Mouse (Mus musculus): ENCODE data around the gene Cped1.
"Not testable (repeated sequence)": the region's sequence is repeated elsewhere in the genome, so short reads cannot be mapped to it uniquely, and the experiment has no call there.

Gene Cped1

DNA sequence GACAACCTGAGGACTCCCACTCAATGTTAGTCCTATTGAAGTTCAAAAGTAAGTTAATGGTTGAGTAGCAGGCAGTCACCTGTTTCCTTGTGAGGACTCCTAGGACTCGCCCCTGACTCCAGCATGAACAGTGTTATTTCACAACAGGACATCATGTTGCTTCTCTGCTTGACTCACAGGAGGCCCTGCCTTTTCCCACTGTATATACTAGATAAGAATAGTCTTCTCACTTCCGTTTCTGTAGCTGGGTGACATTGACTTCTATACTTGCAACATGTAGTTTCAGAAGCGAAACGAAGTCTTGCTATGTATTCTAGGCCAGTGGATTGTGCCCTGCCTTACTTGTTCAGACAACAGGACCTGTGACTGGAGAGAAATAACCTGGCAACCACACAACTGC is 236.4 kb downstream of the Cped1 start:
- no peak for DNase-seq (ENCODE audit: low read depth, low spot score)

DNA sequence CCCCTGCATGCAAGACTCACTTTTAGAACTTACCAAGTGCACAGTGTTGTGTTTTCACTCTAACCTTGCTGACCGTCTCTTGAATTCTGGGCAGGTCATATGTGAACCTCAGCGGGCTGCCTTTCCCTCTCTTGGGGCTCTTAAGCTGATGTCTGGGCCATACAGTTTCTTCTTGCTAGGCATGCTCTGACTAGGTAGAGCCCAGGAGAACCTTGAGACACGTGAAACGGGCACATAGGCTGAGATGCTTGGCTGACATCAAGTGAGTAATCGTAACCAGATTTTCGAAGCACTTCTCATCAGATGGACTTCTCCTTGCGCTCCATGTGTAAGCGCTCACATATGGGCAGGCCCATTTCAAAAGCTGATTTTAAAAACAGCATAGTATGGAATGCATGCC is 237.2 kb downstream of the Cped1 start:
- DNase-seq (ENCODE audit: low read depth, low spot score) = no peak

DNA sequence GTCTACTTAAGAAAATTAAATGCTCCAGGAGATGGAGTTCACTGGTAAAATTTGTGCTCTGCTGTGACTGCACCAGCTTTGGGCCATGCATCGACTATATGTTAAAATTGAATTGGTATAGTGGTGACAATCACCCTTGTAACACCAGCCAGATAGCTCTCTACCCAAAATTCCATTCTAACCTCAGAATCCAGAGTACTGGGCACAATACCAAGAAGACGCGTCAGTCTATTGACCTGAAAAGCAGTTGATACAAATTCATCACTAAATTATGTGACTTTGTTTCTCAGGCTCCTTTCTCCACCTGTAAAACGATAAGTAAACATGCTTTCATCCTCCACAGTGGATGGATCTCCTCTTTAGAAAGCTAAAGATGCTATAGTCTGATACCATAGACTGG is 238.6 kb downstream of the Cped1 start:
- DNase-seq (ENCODE audit: low read depth, low spot score) = no peak

DNA sequence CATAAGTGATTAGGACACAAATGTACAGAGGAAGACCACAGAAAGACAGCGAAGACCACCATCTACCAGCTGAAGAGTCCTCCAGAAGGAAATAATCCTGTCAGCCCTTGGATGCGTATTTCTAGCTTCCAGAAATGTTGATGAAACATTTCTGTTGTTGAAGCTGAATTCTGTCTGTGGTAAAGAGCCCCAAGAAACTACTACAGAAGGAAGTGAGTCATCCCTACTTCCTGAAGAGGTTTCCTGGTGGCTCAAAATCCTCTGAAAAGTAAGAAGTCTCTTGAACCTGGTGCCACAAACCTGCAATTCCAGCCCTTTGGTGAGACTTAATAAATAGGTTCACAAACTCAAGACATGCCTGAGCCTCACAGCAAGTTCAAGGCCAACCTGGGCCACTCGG is 245.5 kb downstream of the Cped1 start:
- DNase-seq (ENCODE audit: low read depth, low spot score) = no peak

DNA sequence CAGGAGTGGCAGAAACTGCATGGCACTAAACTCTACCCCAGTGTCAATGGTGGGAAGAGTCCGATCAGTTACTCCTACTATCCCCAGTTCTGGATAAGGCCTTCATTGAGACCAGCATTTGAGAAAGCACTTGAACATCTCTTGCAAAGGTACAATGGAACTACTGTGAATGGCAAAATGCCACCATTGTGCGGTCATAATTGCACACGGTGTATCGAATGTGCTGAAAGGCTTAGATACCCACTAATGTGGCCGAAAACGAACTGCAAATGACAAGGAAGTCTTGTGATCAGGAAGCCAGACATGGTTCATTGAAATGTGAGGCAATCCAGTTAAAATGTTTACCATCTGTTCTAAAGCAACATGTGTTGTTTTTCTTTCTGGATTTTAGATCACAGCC is 247.8 kb downstream of the Cped1 start:
- no peak for DNase-seq (ENCODE audit: low read depth, low spot score)

DNA sequence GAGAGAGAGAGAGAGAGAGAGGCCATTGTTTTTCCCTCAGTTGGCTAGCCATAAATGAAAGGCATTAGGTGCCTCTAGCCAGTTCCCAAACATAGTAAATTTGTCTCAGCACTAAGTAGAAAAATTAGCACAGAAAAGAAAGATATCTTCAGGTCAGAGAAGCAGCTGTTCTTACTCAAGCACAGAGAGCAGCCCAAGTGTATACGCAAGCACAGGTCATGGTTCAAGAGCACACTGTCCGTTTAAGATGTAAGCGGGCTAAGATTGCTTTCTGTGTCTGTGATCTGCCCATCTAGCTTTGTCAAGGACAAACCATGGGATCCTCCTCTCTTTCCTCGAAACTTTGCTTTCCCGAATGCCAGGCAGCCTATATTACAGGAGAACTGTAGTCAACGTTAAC is 249.4 kb downstream of the Cped1 start:
- no peak for DNase-seq (ENCODE audit: low read depth, low spot score)

DNA sequence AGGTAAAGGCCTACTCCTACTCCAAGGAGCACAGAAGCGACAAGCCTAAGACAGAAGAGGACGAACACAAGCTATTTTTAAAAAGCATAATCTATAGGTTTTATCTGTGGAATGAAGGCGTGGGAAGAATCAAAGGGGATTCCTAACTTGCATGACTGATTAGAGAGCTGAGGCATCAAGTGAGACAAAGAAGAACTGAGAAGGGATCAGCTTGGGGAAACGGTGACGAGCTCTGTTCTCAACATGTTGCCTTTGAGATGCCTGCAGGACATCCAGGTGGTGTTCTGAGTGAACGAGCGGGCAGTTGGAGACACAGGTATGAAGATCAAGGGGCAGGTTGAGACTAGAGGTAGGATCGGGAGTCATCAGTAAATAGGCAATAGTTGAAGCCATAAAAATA is 257.6 kb downstream of the Cped1 start:
- no peak for DNase-seq (ENCODE audit: low read depth, low spot score)

DNA sequence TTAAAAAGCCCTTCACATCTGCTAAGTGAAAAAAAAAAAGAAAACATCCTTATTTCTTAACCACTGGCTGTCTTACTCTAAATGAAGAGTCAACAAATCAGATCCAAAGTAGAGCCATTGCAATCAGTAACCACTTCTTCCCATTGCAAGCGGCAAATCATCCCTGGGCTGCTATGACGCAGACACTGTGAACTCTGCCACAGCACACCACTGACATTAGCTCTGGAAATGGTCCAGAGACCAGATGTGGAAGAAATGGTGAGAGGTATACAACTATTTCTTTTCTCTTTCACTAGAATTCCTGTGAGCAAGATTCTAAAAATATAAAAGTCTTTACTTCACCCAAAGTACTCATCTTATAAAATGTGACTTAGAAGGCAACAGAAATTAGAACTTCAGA is 261.0 kb downstream of the Cped1 start:
- no peak for DNase-seq (ENCODE audit: low read depth, low spot score)

DNA sequence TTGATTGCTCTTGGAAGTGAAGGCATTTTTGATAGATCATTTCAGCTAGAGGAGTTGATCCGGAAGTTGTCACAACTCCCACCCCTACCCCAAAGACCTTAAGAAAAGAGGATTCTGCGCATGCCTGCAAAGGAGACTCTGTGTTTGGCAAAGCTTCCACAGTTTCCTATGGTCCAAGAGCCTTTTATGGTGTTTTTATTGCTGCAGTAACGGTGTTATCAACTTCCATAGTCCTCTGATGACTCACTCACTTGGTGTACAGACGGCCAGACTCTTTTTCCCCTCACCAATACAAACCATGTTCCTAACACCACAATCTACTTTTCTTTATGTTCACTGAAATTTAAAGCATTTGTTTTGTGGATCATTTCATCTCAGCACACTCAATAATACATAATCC is 273.1 kb downstream of the Cped1 start:
- DNase-seq (ENCODE audit: low read depth, low spot score) = no peak

DNA sequence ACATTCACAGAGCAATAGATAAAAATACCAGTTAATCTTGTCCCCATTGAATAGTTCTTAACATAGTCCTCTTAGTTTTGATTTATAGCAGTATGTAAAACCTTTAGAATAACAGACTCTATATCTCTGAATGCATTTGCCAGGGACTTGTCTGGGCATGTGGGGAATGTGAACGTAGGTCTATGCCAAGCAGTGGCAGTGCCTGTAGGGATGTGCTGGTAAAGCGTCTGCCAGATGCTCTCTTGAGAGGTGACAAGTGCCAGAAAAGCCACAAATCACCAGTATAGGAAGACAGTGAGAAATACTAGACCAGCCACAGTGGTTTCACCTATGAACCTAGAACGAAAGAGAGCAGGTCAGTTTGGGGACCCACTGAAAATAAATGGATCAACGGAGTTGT is 276.8 kb downstream of the Cped1 start:
- DNase-seq (ENCODE audit: low read depth, low spot score) = no peak

DNA sequence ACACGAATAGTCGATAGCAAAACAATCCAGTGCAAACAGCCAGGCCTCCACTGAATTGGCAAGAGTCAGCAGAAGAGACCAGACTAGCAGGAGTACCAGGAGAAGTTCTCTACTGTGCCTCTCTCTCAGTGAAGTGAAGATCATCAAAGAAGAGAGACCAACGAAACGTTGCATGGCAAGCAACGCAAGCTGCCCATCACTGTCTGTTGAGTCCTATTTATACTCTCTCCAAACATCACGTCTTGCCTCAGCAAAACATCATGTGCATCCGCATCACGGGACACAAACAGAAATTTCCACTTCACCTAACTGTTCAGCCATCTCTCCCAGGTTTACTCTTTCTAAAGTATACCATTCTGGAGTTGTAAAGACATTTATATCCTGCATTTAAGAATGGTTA is 278.4 kb downstream of the Cped1 start:
- not testable (repeated sequence) for DNase-seq (ENCODE audit: low read depth, low spot score)

DNA sequence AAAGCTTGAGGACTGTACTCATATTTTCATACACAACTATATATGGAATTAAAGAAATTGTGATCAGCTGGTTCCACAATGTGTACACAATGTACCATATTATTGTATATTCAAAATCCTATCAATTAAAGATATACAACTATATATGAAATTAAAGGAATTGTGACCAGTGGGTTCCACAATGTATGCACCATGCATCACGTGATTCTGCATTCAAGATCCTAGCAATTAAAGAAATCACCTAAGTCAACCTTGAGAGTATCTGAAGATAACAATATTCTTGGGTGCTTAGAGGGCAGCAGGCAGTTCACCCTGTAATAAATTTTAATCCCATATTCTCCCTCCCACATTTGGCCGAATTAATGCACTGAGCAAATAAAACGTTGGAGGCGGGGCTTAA is 280.3 kb downstream of the Cped1 start:
- no peak for DNase-seq (ENCODE audit: low read depth, low spot score)

DNA sequence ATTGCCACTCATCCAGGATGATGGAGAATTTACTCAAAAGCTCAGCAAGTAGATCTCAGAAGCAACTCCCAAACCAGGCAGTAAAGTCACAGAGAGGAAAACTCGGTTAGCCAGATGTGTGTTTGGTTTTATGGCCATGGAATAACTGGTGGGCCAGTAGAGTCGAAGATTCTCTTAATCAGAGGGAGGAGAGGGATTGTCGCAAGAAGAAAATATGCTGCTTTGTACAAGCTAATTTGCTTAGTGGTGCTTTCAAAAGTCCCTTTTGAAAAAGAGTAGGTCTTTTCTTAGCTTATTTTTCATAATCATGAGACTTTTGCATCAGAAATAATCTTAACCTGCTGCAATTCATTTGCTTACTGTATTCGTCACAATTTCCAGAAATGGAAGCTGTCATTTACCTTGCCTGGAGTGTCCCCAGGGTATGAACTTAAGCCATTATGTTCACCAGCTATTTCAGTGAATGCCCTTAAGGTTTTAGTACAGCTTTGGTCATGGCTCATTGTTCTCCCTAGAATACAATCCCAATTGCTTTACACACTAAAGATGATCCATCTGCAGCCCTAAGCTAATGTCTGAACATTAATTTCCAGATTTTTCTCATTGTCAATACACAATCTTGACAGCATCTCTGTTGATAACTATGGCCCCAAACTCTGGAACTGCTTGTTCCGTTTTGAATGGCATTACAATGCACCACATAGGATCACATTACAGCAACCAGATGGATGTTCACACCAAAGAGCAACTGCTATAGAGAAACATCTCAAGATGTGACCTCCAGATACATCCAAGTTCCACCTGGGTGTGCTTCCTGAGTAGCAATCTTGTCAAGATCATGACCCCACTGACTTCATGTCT is 282.3 kb downstream of the Cped1 start:
- DNase-seq (ENCODE audit: low read depth, low spot score) = no peak

DNA sequence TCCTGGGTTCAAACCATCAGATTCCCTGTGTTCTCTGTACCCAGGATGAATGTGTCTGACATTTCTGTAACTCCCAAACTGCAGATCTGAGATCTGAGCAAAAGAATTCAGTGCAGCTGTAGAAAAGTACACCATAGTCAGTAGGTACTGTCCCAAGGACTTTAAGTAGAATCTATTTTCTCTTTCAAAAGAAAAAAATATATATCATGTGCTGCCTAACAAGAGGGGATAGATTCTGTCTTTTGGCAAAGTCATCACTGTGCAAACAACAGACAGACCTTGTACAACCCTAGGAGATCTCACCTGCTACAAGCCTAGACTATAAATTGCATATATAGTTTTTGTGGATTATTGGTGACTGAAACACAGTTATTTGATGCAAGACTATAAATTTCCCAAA is 283.0 kb downstream of the Cped1 start:
- no peak for DNase-seq (ENCODE audit: low read depth, low spot score)

DNA sequence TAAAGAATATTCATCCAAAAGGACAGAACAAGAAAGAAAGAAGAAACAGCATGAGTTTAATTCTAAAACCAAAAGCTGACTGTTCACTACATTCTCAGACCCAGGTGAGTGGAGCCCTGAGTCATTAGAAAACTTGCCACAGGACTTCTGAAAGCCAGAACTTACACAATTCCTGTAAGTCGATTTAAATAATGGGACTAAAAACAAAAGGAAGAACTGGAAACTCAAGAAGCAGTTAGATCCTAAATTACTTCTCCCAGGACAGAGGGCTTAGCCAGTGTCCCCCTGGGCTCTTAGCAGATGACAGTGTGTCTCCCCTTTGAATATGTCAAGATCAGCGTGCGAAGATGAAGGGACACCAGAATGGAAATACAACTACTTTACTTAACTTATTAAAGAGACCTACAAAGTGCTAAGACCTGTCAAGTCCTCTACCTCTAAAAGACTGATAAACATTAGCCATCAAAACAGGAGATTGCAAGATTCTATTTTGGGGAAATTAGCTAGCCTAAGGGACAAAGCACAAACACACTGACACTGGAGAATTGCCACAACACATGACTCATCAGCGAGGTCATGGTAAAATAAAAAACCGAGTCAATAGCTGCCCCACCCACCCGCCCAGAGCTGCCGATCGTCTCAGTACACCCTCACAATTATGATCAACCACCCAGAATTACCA is 284.3 kb downstream of the Cped1 start:
- no peak for DNase-seq (ENCODE audit: low read depth, low spot score)

DNA sequence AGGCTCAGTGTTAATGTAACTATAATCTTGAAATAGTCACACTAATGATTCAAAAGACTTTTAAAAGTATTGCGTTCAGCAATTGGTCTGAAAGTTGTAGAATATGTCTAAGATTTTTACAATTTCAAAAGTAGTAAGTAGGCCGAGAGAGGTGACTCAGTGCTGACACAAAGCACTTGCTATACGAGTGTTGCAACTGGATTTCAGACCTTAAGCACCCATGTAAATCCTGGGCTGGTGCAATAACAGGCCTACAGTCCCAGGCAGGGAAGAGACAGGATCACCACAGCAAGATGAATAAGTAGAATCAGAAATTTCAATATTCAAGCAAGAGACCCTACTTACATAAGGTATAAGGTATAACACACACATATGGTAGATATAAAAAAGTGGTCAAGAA is 292.2 kb downstream of the Cped1 start:
- DNase-seq (ENCODE audit: low read depth, low spot score) = no peak

DNA sequence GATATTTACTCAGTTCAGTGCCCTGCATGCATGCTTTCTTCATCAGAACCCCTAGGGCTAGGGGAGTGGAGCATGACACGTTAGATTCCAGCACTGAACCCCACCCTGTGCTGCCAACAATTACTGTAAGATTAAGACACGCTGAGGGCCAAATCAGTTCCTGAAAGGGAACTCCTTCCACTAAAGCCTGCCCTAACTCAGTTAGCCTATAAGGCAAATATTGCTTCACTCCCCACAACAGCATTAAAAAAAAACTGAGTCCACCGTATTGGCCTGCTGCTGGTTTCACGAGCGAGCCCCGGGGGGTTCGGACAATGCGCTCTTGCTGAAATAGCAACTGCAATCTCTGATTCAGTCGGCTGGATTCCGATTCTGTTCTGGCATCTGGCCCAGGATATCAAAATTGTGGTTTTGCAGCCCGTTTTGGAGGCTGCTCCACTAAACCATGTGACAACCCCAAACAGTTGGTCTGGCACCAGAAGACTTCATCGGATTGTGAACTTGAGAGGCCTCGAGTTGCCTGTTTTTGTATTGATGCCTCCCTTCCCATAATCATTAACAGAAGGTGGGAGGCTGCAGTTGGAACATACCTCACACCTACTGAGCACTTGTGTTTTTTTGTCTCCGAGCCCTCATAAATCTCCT is 294.6 kb downstream of the Cped1 start:
- DNase-seq (ENCODE audit: low read depth, low spot score) = no peak

DNA sequence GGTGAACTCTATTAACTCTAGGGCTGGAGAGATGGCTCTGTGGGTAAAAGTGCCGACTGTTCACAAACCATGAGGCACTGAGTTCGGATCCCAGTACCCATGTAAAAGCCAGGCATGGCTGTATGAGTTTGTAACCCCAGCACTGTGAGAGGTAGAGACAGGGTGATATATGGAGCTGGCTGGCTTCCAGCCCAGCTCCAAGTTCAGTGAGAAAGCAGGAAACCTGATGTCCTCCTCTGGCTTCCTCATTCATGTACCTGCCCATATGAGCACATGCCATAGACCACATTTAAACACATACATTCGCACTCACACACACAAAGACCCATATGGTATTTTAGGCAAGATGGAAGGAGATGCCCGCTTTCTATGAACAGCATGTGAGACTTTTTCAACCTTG is 296.7 kb downstream of the Cped1 start:
- DNase-seq (ENCODE audit: low read depth, low spot score) = no peak

DNA sequence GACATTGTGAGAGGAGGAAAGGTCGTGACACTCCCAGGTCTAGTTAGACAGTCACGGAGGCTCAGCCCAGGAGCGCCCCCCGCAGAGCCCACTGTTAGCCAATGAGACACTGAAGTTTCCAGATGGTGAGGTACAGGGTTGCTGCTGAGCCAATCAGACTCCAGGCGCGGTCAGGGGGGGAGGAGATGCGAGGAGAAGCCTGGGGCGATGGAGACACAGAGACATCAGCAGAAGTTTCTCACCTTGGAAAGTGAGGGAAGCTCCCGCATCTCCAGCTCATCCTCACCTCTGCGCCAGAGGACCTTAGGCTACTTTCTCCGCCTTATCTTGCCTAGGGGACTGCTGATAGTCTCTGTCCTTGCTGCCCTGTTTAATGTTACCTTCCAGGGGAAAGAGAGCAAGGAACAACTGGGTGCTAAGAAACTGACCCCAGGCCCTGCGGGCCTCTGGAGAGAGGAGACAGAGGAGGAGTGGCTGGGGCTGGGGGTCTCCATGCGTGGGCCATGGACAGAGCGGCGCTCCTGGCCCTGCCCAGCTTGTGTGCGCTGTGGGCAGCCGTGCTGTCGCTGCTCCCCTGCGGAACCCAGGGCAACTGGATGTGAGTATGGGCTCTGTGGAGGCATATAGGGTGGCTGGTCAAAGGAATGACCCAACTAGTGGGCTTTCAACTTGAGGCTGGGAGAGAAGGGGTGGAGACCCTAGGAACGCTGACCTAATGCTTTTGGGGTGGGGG is 302.5 kb downstream of the Cped1 start, which contains the start of gene Wnt16:
Wnt16 (plus strand) TSS at position 224 of the 733 bp plus-strand sequence.
- no peak for DNase-seq (ENCODE audit: low read depth, low spot score)

DNA sequence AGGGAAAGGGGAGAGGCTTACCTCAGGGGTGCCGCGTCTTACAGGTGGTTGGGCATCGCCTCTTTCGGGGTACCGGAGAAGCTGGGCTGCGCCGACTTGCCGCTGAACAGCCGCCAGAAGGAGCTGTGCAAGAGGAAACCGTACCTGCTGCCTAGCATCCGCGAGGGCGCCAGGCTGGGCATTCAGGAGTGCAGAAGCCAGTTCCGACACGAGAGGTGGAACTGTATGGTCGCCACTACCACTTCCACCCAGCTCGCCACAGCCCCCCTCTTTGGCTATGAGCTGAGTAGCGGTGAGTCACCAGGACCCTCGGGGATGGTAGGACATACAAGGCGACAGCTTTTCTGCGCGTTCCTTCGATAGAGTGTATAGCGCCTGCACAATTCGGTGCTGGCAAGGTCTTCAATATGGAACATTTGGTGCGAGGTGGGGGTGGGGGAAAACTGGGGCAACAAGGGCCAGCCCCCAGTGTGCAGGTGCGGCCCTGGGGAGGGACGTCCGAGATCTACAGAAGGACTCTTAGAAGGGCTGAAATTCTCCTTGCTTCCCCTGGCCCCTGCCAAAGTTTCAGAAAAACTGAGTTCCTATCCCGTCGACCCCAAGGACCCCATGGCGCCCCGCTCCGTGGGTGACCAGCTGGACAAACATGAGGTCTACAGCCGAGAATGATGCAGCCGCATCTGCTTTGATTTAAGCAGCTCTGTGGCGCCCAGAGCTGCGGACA is 303.2 kb downstream of the Cped1 start:
- DNase-seq (ENCODE audit: low read depth, low spot score) = no peak

DNA sequence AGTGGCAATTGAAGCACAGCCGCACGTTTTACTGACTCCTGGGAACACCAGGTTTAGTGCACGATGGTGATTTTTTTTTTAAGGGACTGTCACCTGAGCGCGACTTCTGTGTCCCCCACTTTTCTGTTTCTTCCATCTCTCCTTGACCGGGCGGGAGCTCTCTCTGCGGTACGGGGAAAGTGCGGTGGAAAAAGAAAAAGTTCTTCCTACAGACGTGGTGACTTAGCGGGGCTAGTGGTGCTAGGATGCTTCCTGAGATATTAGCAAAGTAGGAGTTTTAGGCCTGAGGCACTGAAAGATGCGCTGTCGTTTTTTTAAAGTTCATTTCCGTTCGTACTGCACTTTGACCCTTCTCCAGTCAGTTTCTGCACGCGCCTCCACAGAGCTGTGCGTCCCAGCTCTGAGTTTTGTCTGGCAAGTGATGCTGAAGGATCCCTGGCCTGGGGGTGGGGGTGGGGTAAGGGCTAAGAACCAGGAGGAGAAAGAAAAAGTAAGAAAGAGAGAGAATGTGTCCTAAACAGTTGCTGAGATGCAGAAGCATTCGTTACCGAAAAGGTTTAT is 303.8 kb downstream of the Cped1 start:
- no peak for DNase-seq (ENCODE audit: low read depth, low spot score)
